Mouse (Mus musculus) thymus, postnatal 14 days (tissue): Measurements from ENCODE around the gene Sun1.

ENCODE experiments used
- DNase-seq: peaks from one replicate; pipeline ENCODE4 v3.0.0; 2021

The Sun1 gene

DNA sequence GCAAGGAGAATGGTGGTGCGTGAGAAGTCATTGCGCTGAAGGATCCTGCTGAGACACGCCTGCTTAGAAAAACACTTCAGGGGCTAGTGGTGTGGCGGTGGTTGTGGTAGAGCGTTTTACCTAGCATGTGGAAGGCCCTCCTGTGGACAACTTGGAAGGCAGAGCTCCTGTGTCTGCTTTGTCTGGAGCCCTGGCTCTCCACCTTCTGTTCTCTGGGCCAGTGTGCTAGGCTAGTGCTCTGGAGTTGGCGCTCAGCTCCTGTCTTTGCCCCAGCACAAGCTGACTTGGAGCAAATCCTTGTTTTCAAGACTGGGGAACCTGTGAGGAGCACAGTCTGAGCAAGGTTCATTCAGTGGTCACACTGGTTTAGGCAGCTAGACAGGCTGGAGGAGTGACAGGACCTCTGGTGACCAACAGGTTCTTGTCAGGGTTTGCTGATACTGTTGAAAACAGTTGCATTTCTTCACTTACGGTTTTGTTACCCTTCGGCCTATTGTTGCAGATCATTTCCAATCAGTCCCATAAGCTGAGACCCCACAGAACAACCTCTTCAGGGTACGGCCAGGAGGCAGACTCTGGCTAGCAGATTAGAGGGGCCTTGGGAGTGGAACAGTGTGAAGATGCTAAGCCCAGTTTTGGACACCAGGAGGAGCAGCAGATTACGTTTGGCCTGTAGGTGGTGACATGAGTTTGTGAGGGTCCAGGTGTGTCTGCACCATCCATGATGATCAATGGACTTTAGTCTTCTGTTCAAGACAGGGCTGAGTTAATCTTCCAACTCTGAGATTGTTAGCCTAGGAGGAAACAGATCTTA is 8.6 kb downstream of the Sun1 start:
- peak; percentile 16 for DNase-seq

DNA sequence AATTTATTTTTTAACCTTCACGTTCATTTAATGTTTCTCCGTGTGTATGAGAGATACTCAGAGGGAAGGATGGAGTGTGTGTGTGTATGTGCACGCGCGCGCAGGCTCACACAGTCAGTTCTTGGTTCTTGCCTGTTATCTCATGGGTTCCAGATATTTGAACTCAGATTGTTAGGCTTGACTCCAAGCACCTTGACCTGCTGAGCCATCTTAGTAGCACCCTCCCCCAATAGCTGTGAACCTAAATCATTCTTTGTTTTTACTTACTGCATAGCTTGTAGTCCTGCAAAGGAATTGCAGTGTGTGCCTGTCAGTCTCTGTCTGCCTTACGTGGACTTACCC is 9.2 kb downstream of the Sun1 start:
- DNase-seq, result no peak

DNA sequence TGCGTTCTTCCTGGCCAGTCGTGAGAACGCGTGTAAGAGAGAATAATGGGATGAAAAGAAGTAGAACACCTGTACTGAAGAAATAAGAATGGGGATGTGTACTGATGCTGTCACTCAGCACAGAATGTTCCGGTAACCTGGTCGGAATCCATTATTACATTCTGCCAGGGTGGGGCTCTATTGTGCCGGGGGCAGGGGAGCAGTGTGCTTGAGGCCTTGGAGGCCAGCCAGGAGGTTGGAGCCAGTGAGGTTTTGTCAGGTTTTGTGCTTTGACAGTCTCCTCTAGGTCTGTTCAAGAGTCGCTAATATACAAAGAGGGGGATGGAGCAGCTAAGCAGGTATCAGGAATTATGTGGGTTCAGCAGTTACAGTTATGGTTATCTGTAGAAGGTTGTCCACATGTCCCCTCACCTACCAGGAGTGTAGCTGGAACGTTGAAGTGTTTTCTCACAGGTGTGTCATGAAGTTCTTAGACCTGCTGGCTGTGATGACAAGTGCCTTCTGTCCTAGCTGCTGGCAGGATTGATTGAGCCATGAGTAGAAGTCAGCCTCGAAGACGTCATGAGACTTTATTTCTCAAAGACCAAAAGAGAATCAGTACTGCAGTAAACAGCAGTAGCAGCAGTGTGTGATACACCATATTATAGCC is 11.4 kb downstream of the Sun1 start:
- DNase-seq, result no peak

DNA sequence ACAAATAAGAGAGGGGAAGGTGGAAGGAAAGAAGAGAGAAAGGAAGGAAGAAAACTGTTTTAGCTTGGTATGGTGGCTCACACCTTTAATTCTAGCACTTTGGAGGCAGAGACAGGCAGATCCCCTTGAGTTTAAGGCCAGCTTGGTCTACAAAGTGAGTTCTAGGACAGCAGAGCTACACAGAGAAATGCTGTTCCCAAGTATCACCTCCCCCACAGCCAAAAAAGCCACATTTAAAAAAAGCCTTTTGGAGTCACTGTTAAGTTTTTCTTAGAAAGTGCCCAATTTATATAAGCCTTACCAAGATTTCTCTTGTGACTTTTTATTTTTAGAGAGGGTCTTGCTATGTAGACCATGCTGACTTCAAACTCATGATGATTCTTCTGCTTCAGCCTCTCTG is 13.9 kb downstream of the Sun1 start:
- DNase-seq, result no peak

DNA sequence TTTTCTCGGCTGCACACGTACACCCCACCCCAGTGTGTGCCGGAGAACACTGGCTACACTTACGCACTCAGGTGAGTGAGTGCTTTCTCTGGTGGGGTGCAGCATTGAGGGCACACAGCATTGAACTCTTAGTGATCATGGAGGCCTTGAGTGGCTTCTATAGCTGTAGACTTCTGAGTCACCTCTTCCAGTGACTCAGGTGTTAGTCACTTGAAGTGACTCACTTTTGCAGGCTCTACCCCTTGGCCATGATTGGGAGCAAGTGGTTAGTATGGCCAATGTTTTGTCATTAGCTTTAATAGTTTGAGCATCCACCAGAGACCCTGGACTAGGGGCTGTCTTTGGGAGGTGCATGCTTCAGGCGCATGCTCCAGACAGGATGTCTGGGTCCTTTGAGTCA is 14.7 kb downstream of the Sun1 start:
- no peak for DNase-seq

DNA sequence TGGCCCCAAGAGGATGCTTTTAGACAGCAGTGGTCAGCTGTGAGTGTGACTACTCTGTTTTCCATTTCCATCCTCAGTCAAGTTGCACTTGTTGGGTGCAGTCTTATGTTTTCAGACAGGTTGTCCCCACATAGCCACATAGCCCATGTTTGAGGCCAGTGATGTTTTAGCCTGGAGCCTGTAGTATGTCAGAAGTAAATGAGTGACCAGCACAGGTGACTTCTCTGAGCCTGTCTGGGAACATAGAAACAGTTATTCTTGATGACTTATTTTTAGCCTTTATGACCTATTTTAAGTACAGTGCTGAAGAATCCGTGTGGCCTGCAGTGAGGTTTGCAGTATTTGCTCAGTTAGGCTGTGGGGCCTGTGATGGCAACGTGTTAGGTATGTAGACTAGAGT is 15.7 kb downstream of the Sun1 start:
- DNase-seq, result no peak

DNA sequence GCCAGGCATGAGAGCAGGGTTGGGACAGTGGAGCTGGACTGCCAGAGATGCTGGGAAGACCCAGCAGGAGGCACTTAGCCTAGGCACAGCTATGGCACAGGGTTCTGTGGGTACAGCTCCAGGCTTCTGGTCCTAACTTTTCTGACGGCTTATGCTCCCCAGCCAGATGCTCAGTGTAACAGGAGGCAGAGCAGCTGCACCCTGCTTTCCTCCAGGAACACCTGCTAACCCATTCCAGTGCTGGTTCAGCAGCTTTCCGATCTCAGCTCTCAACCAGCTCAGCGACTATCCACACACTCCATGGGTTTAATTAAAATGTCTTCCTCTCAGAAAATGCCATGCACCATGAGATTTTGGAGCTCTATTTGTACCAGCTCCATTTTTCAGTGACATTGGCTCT is 16.3 kb downstream of the Sun1 start:
- no peak for DNase-seq

DNA sequence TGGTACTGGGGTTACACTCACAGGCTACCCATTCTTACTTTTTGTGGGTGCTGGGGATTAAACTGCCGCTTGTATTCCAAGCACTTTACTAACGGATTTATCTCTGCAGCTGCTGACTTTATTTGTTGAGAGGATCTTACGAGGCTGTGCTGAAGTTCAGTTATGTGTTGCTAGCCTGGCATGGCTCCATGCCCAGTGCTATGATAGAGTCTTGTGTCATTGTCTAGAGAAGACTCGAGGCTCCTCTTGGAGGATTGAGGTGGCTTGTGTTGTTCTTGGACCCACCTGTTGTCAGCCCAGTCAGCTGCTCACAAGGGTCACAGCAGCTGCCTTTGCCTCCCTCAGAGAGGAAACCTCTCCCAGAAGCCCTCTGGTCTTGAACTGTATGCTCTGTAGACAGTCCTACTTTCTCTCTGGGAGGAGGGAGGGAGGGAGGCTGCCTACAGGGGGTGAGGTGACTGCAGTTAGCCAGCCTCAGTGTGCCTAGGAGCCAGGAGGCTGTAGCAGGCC is 19.6 kb downstream of the Sun1 start:
- DNase-seq, result no peak

DNA sequence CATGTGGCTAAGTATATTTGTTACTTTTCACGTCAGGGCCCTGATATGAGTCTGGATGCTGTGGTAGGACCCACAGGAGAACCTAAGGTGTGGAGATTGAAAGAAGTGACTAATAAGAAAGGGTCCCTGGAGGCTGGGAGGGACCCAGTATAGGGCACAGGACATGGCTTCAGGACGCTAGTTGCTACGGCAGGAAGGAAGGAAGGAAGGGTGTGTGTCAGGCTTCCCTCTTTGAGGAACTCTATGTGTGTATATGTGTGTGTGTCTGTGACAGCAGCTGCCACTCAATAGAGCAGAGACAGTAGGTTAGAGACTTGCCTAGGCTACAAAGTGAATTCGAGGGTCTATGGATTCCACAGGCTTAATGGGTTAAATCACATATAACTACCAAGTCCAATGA is 20.2 kb downstream of the Sun1 start:
- DNase-seq, result no peak

DNA sequence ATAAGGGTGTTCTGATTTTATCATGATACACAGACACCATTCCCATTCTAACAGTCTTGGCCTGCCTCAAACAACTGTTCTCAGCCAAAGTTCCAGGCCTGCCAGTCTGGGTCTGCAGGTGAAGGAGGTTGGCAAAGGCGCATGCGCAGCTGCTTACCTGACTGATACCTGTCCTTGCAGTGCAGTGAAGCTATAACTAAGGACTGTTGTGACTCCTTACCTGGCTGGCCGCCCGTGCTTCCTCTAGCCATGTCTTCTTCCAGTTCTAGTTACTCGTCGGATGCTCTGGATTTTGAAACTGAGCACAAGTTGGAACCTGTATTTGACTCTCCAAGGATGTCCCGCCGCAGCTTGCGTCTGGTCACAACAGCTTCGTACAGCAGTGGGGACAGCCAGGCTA is 22.9 kb downstream of the Sun1 start:
- no peak for DNase-seq

DNA sequence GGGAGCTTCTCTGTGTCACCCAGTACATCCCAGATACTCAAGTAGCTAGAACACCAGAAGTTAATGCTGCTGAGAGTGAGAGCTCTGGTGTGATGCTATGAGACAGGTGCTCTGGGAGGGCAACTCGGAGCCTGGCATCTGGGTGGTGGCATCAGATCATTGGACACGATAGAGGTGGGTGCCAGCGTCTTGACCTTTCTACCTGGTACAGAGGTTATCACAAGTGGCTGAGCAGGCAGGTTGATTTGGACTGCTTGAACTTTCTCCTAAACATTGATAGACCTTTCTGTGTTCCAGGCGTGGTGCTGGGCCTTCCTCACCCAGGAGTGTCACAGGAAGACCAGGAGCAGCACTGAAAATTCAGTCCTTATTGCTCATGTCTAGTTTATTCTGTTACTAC is 26.8 kb downstream of the Sun1 start:
- DNase-seq, result no peak

DNA sequence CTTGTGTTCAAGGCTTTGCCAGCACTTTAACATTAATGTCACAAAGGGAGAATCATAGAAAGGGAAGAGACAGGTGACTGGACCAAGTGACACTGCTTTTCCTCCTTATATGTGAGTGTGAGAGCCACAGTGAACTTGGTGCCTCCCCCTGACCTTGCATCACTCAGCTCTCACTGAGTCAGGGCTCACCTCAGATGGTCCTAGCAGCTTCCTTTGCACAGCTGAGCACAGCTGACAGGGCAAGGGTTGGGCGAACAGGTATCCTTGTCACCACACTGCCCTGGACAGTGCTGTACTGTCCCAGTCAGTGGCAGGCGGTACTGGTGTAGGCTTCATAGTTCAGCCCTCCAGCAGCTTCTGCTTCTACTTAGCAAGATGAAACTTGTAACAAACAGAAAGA is 27.2 kb downstream of the Sun1 start:
- DNase-seq, result no peak

DNA sequence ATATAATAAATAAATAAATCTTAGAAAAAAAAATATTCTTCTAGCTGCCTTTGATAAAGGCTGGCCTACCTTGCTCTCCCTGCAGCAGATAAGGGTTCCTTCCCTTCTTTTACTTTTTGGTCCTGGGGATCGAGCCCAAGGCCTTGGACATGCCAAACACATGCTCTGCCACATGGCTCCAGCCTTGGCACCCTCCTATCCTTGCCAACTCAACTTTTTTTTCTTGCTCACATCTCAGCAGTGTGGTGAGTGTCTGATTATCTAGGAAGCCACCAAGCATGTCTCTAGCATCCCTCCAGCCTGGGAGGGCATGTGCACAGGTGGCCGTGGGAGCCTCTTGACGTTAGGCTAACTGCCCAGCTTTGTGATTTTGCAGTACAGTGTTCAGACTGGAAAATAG is 27.9 kb downstream of the Sun1 start:
- DNase-seq, result no peak

DNA sequence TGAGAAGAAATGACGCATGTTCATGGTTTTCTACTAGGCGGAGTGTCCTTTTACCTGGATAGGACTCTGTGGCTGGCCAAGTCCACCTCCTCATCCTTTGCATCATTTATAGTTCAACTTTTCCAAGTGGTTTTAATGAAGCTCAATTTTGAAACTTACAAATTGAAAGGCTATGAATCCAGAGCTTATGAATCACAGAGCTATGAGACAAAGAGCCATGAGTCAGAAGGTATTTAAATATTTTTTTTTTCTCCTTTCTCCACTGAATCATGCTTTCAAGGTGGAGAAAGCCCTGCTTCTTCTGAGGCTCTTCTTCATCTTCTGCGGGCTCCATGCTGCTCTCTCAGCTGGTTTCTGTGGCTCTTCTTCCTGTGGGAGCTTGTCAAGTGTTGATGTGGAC is 29.3 kb downstream of the Sun1 start:
- no peak for DNase-seq

DNA sequence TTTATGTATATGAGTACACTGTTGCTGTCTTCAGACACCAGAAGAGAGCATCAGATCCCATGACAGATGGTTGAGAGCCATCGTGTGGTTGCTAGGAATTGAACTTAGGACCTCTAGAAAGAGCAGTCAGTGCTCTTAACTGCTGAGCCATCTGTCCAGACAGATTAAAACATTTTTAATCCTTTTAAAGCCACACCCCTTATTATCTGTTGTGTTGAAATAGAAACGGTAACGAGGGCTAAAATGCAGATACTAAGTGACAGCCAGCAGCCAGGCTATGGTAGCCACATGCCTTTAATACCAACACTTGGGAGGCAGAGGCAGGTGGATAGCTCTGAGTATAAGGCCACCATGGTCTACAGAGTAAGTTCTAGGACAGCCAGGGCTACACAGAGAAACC is 31.6 kb downstream of the Sun1 start:
- DNase-seq, result no peak

DNA sequence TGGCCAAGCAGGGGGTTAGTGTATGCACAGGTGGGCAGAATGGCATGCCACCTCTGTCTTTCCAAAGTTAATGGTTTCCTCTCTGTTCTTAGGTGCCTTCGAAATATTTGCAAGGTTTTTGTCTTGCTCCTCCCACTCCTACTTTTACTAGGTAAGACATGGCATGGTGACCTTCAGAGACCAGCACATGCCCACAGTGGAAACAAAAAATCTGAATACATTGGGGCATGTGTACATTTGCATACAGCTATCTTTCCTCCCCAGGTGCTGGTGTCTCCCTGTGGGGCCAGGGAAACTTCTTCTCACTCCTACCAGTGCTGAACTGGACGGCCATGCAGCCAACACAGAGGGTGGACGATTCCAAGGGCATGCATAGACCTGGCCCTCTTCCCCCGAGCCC is 34.0 kb downstream of the Sun1 start:
- DNase-seq, result no peak

DNA sequence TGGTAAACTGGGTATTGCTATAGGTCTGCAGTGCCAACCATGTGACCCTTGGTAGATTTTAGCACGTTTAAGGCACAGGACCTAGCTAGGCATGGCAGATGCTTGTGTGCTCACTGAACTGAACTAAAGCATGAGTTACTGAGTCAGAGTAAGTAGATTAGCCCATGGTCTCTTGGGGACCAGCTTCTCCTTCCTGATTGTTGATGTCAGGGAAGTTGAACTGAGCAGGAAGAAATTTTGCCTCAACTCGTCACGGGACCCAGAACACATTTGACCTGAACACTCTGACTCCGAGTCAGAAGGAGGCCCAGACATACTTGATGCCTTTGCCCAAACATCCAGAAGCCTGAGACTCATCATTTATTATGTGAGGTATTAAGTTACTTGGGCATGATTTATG is 37.0 kb downstream of the Sun1 start:
- DNase-seq, result no peak

DNA sequence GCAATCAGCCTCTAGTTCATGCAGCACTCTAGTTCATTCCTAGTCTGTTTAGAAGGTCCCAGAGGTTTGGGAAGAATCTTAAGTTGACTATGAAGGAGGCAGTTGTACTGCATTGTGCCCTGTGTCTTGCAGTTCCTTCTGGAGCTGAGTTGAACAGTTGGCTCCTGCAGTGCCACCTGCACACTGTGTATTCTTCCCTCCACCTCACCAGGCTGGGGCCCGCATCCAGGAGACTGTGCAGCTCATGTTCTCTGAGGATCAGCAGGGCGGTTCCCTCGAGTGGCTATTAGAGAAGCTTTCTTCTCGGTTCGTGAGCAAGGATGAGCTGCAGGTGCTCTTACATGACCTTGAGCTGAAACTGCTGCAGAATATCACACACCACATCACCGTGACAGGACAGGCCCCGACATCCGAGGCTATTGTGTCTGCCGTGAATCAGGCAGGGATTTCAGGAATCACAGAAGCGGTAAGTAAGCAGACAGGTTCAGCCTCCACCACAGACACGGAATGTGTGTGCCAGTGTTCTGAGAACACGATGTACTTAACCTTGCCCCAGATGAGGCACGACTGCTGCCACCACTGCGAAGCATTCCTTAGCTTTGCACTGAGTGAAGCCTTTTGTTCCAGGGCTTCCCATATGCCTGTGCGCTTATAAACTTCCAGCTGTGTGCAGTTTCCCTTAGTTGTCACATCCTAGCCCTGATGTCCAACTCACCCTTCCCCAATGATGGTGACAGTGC is 40.8 kb downstream of the Sun1 start:
- no peak for DNase-seq

DNA sequence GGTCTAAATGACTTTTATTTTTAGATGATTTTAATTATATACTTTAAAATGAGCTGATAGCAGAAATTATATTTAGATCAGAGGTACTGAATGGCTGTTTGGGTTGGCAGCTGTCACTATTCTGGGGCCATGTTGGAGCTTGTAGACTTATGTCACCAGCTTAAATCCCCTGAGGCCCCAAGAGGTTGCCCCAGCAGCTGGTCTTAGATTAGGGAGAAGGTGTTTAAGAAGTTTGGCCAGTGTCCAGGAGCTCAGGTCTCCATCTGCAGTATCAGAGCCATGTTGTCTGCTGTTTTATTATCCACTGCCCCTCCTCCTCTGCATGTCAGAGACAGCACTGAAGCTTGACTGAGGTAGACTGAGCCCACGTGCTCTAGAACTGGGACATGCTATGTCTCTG is 42.9 kb downstream of the Sun1 start:
- DNase-seq, result no peak

DNA sequence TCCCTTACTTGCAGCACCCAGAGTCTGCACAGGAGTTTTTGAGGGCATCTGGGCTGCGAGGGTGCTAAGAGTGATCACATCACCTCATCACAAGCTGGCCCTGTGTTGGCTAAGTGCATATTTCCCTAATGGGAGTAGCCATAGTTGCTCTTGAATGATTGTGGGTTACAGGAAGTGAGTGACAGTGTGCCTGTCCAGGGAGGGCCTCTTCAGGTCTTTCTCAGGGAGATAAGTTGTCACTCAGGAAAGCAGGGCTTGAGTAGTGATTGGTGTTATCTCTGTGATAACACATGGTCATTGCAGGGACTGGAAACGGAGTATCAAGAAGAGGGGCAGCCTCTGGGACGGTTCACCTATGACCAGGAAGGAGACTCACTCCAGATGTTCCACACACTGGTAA is 47.3 kb downstream of the Sun1 start:
- no peak for DNase-seq

DNA sequence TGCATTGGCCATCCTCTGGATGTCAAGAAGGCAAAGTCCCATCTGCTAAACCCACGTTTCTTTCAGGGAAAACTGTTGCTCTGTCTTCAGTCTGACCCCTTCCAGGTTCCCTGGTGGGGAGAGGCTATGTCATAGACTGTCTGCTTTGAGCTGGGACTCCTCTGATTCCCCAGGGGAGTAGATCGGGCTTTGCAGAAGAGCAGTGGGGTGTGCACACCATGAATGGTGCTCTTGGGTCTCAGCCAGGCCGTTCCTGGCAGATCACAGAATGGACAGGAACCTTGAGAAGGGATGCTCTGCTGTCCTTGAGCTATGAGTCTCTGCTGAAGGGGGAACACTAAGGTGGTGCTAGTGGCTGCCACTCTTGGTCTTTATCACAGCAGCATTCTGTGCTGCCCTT is 48.4 kb downstream of the Sun1 start:
- no peak for DNase-seq

DNA sequence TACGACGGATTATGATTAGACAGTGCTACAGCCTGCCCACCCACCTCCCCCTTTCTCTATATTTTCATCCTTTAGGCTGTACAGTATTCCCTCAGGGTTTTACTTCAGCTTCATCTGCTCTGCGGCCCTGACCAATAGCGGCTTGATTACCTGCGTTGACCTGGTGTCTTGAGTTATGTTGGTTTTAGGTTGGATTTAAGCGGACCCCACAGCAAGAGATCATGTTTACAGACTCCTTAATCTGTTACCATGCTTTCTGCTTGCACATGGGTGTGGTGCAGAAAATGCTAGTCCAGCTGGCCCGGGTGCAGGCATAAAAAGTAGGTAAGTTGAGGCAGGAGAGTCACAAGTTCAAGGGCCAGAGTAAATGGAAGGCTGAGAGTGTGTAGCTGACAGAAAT is 50.8 kb downstream of the Sun1 start:
- no peak for DNase-seq

DNA sequence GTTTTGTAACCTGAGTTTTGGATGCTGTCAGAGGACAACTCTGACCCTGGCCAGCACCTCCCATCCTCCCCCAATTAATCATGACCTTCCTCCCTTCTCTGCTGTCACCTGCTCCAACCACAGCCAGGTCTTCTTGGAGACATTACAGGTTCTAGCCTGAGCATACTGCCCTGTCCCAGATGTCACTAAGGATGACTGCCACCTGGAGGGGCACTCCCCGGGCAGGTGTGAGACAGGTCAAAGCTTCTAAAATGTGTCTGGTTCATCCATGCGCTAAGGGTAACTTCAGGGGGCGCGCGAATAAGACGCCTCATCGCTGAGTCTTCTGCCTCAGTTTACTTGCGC is 51.3 kb downstream of the Sun1 start:
- DNase-seq, result no peak
